Mouse (Mus musculus) induced T-regulatory cell, adult 2 months (primary cell): Measurements from ENCODE around the gene Pdss2.
"Not testable (repeated sequence)": the region's sequence is repeated elsewhere in the genome, so short reads cannot be mapped to it uniquely, and the experiment has no call there.

Source experiments
- DNase-seq: peaks from one replicate; pipeline ENCODE4 v3.0.0-alpha.2; 2012; ENCODE audit warnings: low read depth

The Pdss2 gene

GRCm38 (mm10) chr10:43373666-43374065 is 152.4 kb downstream of the Pdss2 start:
- no peak for DNase-seq

GRCm38 (mm10) chr10:43375286-43375685 is 154.0 kb downstream of the Pdss2 start:
- DNase-seq, result no peak

- DNase-seq, result no peak
Measured at GRCm38 (mm10) chr10:43376749-43377148, 155.5 kb downstream of the Pdss2 start.

- peak; percentile 72 for DNase-seq
Measured at GRCm38 (mm10) chr10:43378279-43378678, 157.0 kb downstream of the Pdss2 start.

- DNase-seq, result no peak
Measured at GRCm38 (mm10) chr10:43378732-43379644, 157.7 kb downstream of the Pdss2 start.

GRCm38 (mm10) chr10:43382660-43383059 is 161.4 kb downstream of the Pdss2 start:
- no peak for DNase-seq

- DNase-seq, result no peak
Measured at GRCm38 (mm10) chr10:43384623-43385022, 163.3 kb downstream of the Pdss2 start.

- DNase-seq, result no peak
Measured at GRCm38 (mm10) chr10:43392921-43393320, 171.6 kb downstream of the Pdss2 start.

- DNase-seq, result no peak
Measured at GRCm38 (mm10) chr10:43393818-43394217, 172.5 kb downstream of the Pdss2 start.

GRCm38 (mm10) chr10:43395824-43396223 is 174.5 kb downstream of the Pdss2 start:
- DNase-seq, result no peak

- no peak for DNase-seq
Measured at GRCm38 (mm10) chr10:43399596-43400316, 178.5 kb downstream of the Pdss2 start.

GRCm38 (mm10) chr10:43406107-43406506 is 184.8 kb downstream of the Pdss2 start:
- DNase-seq, result no peak

- DNase-seq, result no peak
Measured at GRCm38 (mm10) chr10:43406885-43407284, 185.6 kb downstream of the Pdss2 start.

- DNase-seq, result no peak
Measured at GRCm38 (mm10) chr10:43409506-43410230, 188.4 kb downstream of the Pdss2 start.

- not testable (repeated sequence) for DNase-seq
Measured at GRCm38 (mm10) chr10:43411164-43411563, 189.9 kb downstream of the Pdss2 start.

- no peak for DNase-seq
Measured at GRCm38 (mm10) chr10:43417346-43417745, 196.1 kb downstream of the Pdss2 start.

- no peak for DNase-seq
Measured at GRCm38 (mm10) chr10:43420660-43421413, 199.6 kb downstream of the Pdss2 start.

GRCm38 (mm10) chr10:43422061-43422770 is 200.9 kb downstream of the Pdss2 start:
- no peak for DNase-seq

GRCm38 (mm10) chr10:43424545-43424944 is 203.3 kb downstream of the Pdss2 start:
- no peak for DNase-seq

GRCm38 (mm10) chr10:43430606-43431005 is 209.3 kb downstream of the Pdss2 start:
- DNase-seq, result no peak

- DNase-seq, result no peak
Measured at GRCm38 (mm10) chr10:43434326-43434725, 213.0 kb downstream of the Pdss2 start.
